Mouse (Mus musculus): ENCODE results near the gene Kif17.

DNA sequence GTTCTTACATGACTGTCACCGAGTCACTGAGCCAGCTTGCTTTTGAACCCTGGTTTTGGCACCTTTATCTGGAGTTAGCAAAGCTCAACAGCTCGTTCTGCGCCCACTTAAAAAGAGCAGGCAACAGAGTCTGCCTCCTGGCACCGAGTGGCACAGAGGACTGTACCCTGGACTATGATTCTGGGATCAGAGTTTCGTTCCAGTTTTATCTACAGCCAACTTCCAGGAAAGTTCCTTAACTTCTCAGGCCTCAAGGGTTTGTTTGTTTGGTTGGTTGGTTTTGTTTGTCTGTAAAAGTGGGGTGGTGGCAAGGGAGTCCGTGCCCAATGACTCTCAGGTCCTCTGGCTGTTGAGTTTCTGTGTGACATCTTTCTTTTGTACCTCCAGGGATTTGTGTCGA lies 98.5 kb downstream of the Kif17 start:
- no peak for TF ChIP-seq CTCF (IDR thresholded peaks at IDR 0.05; ENCODE audit: borderline replicate concordance, insufficient read depth, low read length)
- no peak for TF ChIP-seq POLR2A (IDR thresholded peaks at IDR 0.05; ENCODE audit: low read depth, low read length)

Measured in embryonic fibroblast, embryonic 13.5 days (primary cell).